Mouse (Mus musculus) megakaryocyte-erythroid progenitor cell, adult 5-6 weeks (primary cell): ENCODE data around the gene Xrra1. TPM values are rescaled to one million over a fixed set of nuclear protein-coding genes. Genes with fewer than 3 reads are reported as not detected.

Experiments used
- ATAC-seq: replicated peaks from 2 replicates; pipeline ENCODE4 v1.8.0; 2016; ENCODE audit warnings: mild to moderate bottlenecking, inconsistent platforms; ENCODE audit not compliant: severe bottlenecking, poor library complexity, low FRiP score, low TSS enrichment
- total RNA-seq, 2 experiments: library from RNA; stranded (forward) in 1 of 2; stranded (reverse) in 1 of 2; fragments of 200-1000, 215-1000 nt in 1 of 2; fragments of >200 nt in 1 of 2; fragmentation: Nextera tagmentation in 1 of 2; gene quantifications; 2 replicates each; pipeline ENCODE4 v1.2.3; 2014 to 2017

The Xrra1 gene
- total RNA-seq, 2 experiments from 2014 or later, result 0.07 TPM; not detected in 1

DNA sequence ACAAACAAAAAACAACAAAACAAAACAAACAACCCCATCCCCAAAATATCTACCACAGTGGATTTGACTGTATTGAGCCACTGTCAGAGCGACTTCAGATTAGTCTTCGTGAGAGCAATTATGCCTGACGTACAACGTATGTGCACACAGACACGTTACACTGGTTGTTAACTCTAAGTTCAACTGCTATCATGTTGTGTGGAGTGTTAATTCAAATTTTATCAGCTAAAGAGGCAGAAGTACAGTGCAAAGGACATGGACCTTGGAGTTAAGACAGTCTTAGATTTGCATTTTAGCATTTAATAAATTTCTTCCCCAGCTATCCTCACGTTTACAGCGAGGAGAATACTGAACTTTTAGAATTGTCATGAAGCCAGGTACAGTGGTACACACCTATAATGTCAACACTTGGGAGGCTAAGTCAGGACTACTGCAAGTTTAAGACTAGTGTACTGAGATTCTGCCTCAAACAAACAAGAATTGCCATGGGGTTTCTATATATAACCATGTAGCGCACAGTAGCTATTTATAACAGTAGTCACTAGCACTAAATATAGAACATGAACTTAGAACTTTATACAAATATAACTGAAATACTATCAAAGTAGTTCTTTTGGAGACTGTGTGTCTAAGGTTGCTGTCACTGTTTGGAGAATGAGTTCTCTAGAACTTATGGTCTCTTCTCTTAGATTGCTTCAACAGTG, 13.2 kb upstream of the Xrra1 start:
- no peak for ATAC-seq

- no peak for ATAC-seq
Measured at GRCm38 (mm10) chr7:99850534-99850933, 8.4 kb upstream of the Xrra1 start.

- ATAC-seq, result no peak
Measured at GRCm38 (mm10) chr7:99851121-99851520, 7.8 kb upstream of the Xrra1 start.

GRCm38 (mm10) chr7:99851618-99852017, 7.3 kb upstream of the Xrra1 start:
- ATAC-seq, result no peak

DNA sequence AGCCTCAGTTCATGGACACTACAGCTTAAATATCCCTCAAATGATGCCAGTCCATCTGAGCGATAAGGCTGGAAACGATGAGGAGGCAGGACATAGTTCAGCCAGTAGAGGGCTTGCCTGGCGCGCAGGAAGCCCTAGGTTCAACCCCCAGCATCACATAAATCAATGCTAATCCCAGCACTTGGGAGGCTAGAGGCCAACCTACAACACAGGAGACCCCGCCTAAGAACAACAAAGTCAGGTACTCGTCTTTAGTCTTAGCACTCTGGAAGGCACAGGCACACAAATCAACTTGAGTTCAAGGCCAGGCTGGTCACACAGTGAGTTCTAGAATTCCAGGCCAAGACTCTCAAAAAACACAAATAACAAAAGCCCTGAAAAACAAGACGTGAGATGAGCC, 5.6 kb upstream of the Xrra1 start:
- ATAC-seq, result 0 out of 2 replicates have a peak, but pooled peaks have one; percentile 25

- ATAC-seq, result no peak
Measured at GRCm38 (mm10) chr7:99854311-99854710, 4.6 kb upstream of the Xrra1 start.

GRCm38 (mm10) chr7:99856266-99856861, 2.6 kb upstream of the Xrra1 start:
- no peak for ATAC-seq

DNA sequence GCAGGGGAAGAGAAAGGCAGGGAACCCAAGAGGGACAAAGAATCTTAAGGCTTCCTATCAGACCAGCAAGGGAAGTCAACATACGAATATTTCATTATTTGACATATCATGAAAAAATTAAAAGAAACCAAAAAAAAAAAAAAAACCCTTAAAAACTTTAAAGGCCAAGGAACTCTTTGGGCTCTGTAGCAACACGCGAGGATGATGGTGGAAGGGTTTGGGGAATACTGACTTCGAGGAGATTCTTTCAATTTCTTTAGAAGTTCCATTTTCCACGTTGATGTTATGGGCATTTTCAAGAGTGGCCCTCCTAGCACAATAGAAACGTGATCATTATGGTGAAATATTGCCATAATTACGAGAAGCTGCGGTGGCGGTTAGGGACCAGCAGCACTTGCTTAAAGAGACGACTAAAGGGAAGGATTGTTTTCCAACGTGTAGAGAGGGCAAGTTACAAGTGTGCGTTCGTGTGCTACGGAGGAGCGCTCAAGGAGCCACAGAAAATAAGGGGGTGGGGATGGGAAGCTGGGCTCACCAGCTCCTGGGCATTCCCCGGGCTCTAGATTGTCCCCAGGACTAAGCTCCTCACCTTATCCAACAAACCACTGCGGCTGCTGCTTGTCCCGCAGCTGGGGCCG, 622 bp upstream of the Xrra1 start:
- no peak for ATAC-seq

DNA sequence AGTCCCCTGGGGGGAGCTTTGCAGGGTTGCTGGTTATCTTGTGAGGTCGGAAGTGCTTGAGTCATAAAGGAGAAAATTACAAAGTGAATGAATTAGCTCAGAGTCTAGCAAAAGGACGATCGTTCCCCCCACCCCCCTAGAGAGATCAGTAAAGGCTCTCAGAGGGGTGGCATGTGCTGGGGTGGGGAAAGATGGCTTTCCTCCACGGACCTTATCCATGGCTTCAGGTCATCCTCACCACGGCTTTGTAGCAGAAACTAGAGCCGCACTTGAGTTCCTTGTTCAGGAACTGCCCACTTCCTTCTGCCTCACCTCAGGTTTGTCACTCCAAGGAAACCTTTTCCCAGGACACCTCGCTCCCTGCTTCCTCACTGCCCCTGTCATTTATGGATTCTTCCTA, 4.4 kb downstream of the Xrra1 start, which contains the start of gene Spcs2:
Gene Spcs2, minus strand, starts transcription at position 101 of the 400 bp plus-strand sequence.
- ATAC-seq, result no peak

DNA sequence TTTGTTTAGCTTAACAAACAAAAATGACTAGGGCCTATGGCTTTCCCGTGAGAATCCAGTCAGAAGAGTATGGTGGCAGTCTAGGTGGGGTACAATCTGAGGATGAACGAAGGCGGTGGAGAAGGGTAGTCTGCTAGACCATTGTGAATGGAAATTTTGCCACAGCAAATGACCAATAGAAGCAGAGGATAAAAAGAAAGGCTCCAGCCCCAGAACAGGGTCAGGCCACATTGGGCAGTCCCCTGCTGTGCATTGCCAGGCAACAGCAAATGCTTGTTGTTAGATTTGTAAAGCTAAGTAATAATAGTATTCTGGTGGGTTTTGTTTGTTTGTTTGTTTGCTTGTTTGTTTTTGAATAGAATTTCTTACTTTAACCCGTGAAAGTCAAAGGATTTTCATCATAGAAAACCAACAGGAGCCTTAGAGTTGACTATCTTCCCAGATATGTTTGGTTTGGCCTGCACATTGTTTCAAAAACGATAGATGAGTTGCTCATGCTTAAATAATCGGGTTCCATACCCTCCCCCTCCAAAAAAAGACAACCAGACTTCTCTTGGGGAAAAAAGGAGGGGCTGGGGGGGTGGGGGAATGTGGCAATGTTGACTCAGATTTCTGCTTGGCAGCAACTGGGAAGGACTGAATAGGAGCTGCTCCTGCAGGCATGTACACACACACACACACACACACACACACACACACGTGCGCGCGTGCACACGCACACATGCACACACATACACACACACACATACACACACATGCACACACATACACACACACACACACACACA, 5.5 kb downstream of the Xrra1 start:
- ATAC-seq, result no peak

GRCm38 (mm10) chr7:99865219-99865618, 6.3 kb downstream of the Xrra1 start:
- no peak for ATAC-seq

GRCm38 (mm10) chr7:99869296-99869695, 10.4 kb downstream of the Xrra1 start:
- ATAC-seq, result no peak

- 0 out of 2 replicates have a peak, but pooled peaks have one; percentile 15 for ATAC-seq
Measured at GRCm38 (mm10) chr7:99873965-99874364, 15.0 kb downstream of the Xrra1 start.

- ATAC-seq, result no peak
Measured at GRCm38 (mm10) chr7:99875891-99876290, 17.0 kb downstream of the Xrra1 start.

GRCm38 (mm10) chr7:99876345-99876744, 17.4 kb downstream of the Xrra1 start:
- peak; percentile 83 for ATAC-seq

- ATAC-seq, result no peak
Measured at GRCm38 (mm10) chr7:99878254-99878653, 19.3 kb downstream of the Xrra1 start.

- no peak for ATAC-seq
Measured at GRCm38 (mm10) chr7:99887230-99887735, 28.4 kb downstream of the Xrra1 start.

GRCm38 (mm10) chr7:99887743-99888142, 28.8 kb downstream of the Xrra1 start:
- no peak for ATAC-seq

- ATAC-seq, result peak; percentile 84
Measured at GRCm38 (mm10) chr7:99889175-99889880, 30.4 kb downstream of the Xrra1 start.
